Mouse (Mus musculus): ENCODE results near the gene Crisp2.
"Not testable (repeated sequence)": the region's sequence is repeated elsewhere in the genome, so short reads cannot be mapped to it uniquely, and the experiment has no call there.

Crisp2 gene

GRCm38 (mm10) chr17:40806953-40807572, at the start of gene Crisp2:
Crisp2 (minus strand) TSS chr17:40807003.
- in situ Hi-C loops (cut with MboI, MseI), result no loop called here

- in situ Hi-C loops (cut with MboI, MseI), result no loop called here
These were observed 48.3 kb upstream of the Crisp2 start for GRCm38 (mm10) chr17:40855065-40855464.

DNA sequence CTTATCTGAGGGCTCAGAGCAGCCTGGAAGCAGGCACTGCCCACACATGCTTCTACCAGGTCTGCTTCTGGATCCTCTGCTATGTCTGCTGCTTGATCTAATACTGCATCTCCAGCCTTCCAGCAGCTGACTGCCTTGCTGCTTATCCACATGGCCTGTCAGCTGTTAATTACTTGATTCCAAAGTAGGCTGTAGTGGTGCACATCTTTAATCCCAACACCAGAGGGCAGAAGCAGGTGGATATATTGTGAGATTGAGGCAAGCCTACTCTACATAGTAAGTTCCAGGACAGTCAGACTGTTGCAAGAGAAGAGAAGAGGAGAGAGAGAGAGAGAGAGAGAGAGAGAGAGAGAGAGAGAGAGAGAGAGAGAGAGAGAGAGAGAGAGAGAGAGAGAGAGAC, 30.5 kb upstream of the Crisp2 start:
- in situ Hi-C loops (cut with MboI, MseI), result loop anchor here (25.0 kb wide), 1 partner anchor 1775 kb away; the partner anchor contains the start of gene Opn5

DNA sequence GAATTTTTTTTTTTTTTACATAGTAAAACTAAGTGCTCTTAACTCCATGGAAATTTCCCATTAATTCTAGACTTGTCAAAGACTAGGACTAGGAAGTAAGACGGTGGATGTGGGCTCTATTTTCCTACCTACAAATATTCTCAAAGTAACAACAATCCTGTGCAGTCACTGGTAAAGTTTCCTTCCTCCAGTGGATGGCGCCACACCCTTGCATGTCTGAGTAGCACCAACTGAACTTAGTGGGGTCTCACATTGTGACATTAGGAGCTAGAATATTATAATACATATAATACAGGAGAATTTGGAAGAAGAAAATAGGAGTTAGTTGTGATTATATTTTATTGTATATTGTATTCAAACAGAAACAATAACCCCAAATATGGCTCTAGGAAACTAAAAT, 25.1 kb upstream of the Crisp2 start:
- in situ Hi-C loops (cut with MboI, MseI), result loop anchor here (25.0 kb wide), 1 partner anchor 1780 kb away; the partner anchor contains the start of gene Opn5

DNA sequence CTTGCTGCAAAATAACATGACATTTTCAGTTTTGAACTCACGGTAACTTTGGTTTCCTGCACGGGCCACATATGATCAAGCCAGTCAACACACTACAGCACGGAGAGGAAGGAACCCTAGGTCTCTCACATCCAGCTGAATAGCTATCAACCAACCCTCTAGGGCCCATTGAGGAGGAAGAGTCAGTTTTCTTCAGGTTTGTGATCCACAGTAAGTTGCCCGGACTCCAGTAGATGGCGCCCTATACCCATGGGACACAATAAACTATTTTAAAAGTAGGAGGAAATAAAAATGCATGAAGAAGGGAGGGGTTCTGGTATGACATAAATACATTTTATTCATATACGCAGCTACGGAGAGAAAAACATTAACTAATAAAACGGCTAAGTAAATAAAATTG, 17.7 kb upstream of the Crisp2 start:
- in situ Hi-C loops (cut with MboI, MseI), result no loop called here

- in situ Hi-C loops (cut with MboI, MseI), result no loop called here
These were observed 17.0 kb upstream of the Crisp2 start for GRCm38 (mm10) chr17:40823817-40824216.

DNA sequence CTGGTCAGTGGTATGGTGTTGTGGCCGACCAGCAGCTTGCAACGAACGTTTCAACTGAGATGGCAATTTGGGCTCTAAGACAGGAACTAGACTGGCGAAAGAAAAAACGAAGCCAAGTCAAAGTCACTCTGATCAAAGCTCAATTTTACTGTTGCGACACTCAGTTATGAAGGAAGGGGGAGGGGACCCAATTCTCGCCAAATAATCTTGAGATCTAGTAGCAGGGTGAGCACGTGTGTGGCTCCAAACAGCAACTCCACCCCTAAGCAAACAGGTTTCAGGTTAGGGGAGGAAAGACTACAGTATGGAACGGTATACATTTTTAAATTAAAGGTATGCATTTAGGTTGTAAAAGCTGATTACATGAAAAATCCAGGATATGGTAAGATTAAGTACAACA, 14.7 kb upstream of the Crisp2 start:
- in situ Hi-C loops (cut with MboI, MseI), result no loop called here

- in situ Hi-C loops (cut with MboI, MseI), result no loop called here
These were observed 10.6 kb upstream of the Crisp2 start for GRCm38 (mm10) chr17:40817340-40817943.

DNA sequence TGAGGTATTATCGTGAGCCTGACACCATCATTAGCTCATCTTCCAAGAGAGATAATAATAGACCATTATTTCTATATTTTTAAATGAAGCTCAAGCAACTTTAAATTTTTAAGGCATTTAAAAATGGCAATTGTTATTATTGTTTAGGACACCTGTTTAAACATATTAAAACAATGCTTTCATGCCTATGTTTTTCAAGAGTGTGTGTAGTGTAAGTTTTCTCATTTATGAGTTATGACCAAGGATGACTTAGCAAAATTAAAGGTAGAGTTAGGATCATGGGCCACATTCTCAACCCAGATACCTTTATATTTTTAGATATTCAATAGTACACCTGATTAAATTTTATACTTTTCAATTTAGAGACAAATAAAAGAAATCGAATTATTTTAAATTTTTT, 5.5 kb upstream of the Crisp2 start:
- in situ Hi-C loops (cut with MboI, MseI), result no loop called here

DNA sequence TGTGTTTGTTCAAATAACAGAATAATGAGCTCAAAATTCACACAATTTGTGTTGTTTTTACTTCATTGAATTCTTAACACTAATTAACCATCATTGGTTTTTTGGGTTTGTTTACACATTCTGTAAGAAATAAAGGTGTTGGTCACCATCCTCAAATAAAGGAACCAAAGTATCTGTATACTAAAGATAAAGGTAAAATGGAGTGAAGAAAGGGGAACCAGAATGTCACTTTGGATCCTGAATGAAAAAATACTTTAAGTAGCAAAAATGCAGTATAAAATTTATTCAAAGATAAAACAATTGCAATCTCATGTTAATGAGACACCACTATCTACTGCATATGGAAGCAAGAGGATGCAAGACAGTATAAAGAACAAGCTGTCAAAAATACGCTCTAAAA, 4.8 kb upstream of the Crisp2 start:
- in situ Hi-C loops (cut with MboI, MseI), result no loop called here

DNA sequence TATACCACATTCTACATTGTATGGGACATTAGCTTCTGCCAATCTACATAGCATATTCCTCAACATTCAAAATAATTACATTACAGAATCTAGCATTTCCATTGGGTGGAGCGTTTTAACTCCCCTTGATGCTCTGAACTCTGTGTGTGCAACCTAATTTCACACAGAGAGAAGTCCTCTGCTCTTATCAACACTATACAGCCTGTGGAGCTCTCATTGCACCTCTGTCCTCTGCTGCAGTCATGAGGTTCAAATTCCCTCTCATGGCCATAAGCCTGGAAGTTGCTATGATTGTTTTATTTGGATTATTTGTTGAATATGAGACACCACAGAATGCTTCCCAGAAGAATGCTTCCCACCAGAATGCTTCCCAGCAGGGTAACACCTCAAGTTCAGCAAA, 4.1 kb upstream of the Crisp2 start, which contains the start of gene Rhag:
Gene Rhag, plus strand, starts transcription at position 193 of the 400 bp plus-strand sequence.
- in situ Hi-C loops (cut with MboI, MseI), result no loop called here

GRCm38 (mm10) chr17:40808071-40808470, 1.3 kb upstream of the Crisp2 start:
- in situ Hi-C loops (cut with MboI, MseI), result no loop called here

- in situ Hi-C loops (cut with MboI, MseI), result no loop called here
These were observed 253 bp downstream of the Crisp2 start for GRCm38 (mm10) chr17:40806550-40806949.

DNA sequence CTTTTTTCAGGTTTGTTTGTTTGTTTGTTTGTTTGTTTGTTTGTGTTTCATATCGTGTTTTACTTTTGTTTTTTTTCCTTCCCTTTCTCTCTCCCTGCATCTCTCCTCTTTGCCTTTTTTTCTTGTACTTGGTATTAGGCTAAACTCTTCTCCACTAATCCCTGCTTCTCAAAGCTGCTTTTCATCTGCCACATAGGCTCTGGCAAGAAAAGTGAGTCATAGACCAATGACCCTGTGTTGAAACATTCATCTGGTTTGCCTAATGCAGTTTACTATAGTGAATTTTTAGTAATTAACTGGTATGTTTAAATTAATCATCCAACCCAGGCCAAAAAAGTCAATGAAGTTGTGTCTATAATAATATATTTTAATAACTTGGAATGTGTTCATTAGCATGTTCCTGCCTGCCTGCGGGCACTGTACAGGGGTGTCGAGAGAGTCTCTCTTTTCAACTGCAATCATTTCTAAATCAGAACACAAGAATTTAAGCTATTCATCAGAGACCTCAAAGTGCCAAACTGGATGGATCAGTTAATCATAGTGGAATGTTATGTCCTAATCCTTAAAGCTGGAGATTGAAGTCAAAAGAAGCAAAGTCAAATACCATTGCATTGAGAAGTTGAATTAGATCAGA, 4.0 kb downstream of the Crisp2 start:
- in situ Hi-C loops (cut with MboI, MseI), result no loop called here

GRCm38 (mm10) chr17:40793921-40794854, 12.6 kb downstream of the Crisp2 start:
- in situ Hi-C loops (cut with MboI, MseI), result no loop called here

DNA sequence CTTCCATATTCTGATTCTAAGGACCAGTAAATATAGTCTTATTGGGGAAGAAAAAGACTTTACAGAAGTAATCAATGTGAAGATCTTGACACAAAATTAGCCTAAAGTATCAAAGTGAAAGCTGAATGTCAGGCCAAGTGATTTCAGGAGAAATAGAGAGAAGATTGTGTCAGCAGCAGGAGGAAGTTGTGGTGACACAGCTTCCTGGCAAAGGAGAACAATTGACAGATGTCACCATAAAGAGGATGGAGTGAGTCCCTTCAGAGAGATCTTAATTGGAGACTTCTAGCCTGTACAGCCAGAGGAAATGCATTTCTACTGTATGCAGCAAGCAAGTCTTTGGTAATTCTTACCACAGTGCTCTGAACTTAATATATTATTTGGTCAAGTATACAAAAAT, 16.9 kb downstream of the Crisp2 start:
- in situ Hi-C loops (cut with MboI, MseI), result no loop called here

DNA sequence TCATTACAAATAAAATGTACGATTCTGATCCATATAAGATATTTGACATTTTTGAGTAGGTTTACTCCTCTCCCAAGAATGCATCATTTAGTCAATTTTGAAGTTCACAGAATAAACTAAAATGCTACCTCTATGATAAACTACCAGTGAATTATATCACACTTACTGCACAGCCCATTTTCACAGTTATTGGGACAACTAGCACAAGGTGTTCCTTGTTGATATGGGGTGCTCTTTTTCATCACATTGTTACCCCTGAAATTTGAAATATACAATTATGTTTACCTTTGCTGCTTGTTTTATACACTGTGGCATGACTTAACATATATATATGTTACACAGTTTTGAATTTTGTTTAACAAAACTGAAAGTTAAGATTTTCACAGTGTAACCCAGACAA, 39.7 kb downstream of the Crisp2 start:
- in situ Hi-C loops (cut with MboI, MseI), result no loop called here

- in situ Hi-C loops (cut with MboI, MseI), result no loop called here
These were observed 43.1 kb downstream of the Crisp2 start for GRCm38 (mm10) chr17:40763662-40764061.

GRCm38 (mm10) chr17:40731724-40732123, 75.1 kb downstream of the Crisp2 start:
- in situ Hi-C loops (cut with MboI, MseI), result no loop called here

- in situ Hi-C loops (cut with MboI, MseI), result no loop called here
These were observed 75.5 kb downstream of the Crisp2 start for GRCm38 (mm10) chr17:40731296-40731695.

- in situ Hi-C loops (cut with MboI, MseI), result no loop called here
These were observed 80.0 kb downstream of the Crisp2 start, which contains the start of gene Esp1 for GRCm38 (mm10) chr17:40726820-40727219. Esp1 (plus strand) TSS chr17:40727120.

GRCm38 (mm10) chr17:40717055-40717454, 89.7 kb downstream of the Crisp2 start:
- in situ Hi-C loops (cut with MboI, MseI), result not testable (repeated sequence)
